Mouse (Mus musculus) heart, embryonic 13.5 days (tissue): ENCODE measurements around the gene Trappc3. TPM values are rescaled to one million over a fixed set of nuclear protein-coding genes. Genes with fewer than 3 reads are reported as not detected.

Experiments
- ATAC-seq: fragments of 200-750 bp; cut with Nextera tagmentation; 2 replicates; pipeline ENCODE4 v1.8.0; 2017; ENCODE audit warnings: moderate TSS enrichment; ENCODE audit not compliant: insufficient number of reproducible peaks, low FRiP score, low TSS enrichment; ENCODE audit errors: extremely low read depth
- H3K27ac ChIP-seq: fragments of 300-500 bp; sonication (generic); replicated peaks from 2 replicates; pipeline ENCODE4 v1.5.1; 2015; ENCODE audit warnings: moderate library complexity, mild to moderate bottlenecking, inconsistent platforms
- H3K27me3 ChIP-seq: fragments of 300-500 bp; sonication (generic); replicated peaks from 2 replicates; pipeline ENCODE4 v1.6.1; 2015; ENCODE audit warnings: mild to moderate bottlenecking, inconsistent platforms
- H3K36me3 ChIP-seq: fragments of 300-500 bp; sonication (generic); 2 replicates; pipeline ENCODE4 v1.6.1; 2015; ENCODE audit warnings: mild to moderate bottlenecking, inconsistent platforms
- H3K4me1 ChIP-seq: fragments of 300-500 bp; sonication (generic); 2 replicates; pipeline ENCODE4 v1.6.1; 2015; ENCODE audit warnings: inconsistent platforms
- H3K4me2 ChIP-seq: fragments of 300-500 bp; sonication (generic); 2 replicates; pipeline ENCODE4 v1.6.1; 2015; ENCODE audit warnings: inconsistent platforms, mild to moderate bottlenecking, moderate library complexity
- H3K4me3 ChIP-seq: fragments of 300-500 bp; sonication (generic); 2 replicates; pipeline ENCODE4 v1.5.1; 2015; ENCODE audit warnings: moderate library complexity, mild to moderate bottlenecking, inconsistent platforms
- H3K9ac ChIP-seq: fragments of 300-500 bp; sonication (generic); 2 replicates; pipeline ENCODE4 v1.6.1; 2015; ENCODE audit warnings: inconsistent platforms, mild to moderate bottlenecking, moderate library complexity
- H3K9me3 ChIP-seq: fragments of 300-500 bp; sonication (generic); 2 replicates; pipeline ENCODE4 v1.6.1; 2016; ENCODE audit warnings: inconsistent platforms
- WGBS: fragments of 180-500 bp; shearing (Covaris S2); methylation state at CpG from one replicate; pipeline ENCODE4 v1.1.7; 2015; ENCODE audit warnings: mixed read lengths; 5-methylcytosine and 5-hydroxymethylcytosine counted together
- polyA plus RNA-seq: library from polyadenylated mRNA; unstranded; fragments of >200 nt; fragmentation: Nextera tagmentation; extraction: Ambion mirVana; gene quantifications from 2 replicates; pipeline ENCODE4 v1.2.1, GENCODE M21; 2015

The Trappc3 gene
- polyA plus RNA-seq, 1 experiment from 2014 or later: 68.5 TPM

DNA sequence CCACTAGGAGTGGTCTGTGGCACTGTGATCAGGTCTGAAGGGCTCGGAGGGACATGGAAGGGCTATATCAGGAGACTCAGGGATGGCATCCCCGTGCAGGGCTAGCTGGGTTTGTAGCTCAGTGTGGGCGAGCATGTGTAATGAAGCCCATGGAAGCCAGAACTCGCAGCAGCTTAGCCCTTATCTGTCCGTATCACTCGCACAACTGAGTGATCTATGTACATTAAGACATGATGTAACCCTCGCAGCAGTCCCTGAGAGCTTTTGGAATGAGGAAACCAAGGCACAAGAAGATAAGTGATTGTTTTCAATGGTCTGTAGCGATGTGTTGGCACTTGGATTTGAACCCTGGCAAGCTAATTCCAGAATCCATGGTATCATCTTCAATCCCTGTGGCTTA is 21.5 kb downstream of the Trappc3 start:
- no peaks in the 10 kb centered on the region for H3K36me3 ChIP-seq
- WGBS: 68% methylated on average over 8 of the region's 8 CpGs
- peaks cover 28% of the 10 kb centered on the region for H3K4me1 ChIP-seq
- no peak overlapping the region for H3K27ac ChIP-seq
- H3K4me3 ChIP-seq: no peak overlapping the region
- no peak overlapping the region for H3K4me2 ChIP-seq
- peaks cover 73% of the 10 kb centered on the region for H3K27me3 ChIP-seq
- H3K9ac ChIP-seq: no peak overlapping the region
- H3K9me3 ChIP-seq: 0 out of 2 replicates have a peak, but pooled peaks cover 3% of the 10 kb centered on the region
- no peak for ATAC-seq

DNA sequence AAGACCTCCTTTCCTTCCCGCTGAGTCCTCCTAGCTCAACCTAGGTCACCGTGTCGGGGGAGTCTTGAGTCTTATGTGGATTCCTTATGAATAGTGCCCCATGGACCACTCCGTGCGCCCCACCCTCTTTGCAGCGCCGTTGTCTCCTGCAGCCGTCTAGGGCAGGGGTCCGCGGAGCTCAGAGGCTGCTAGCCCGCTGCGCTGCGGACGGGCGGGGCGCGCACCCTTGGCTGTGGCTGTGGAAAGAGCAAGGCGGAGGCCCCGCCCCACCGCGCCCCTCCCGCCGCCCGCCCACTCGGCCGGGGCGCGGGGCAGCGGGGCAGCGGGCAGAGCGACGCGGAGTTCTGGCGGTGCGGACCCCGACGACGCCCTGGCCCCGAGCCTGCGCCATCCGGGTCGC is 24.4 kb downstream of the Trappc3 start, which contains the start of gene Col8a2:
TSS of gene Col8a2 (plus strand) at position 302 of the 400 bp plus-strand sequence.
- 0 out of 2 replicates have a peak within 1 kb of the TSS, but pooled peaks have one; percentile 15 for H3K27ac ChIP-seq
- H3K4me3 ChIP-seq: peak within 1 kb of the TSS; percentile 57
- H3K9ac ChIP-seq: peak within 1 kb of the TSS; percentile 79
- H3K4me1 ChIP-seq: peaks cover 31% of the 10 kb centered on the region
- no peak for ATAC-seq
- H3K4me2 ChIP-seq: peak within 1 kb of the TSS; percentile 75
- no peaks in the 10 kb centered on the region for H3K36me3 ChIP-seq
- H3K9me3 ChIP-seq: 0 out of 2 replicates have a peak, but pooled peaks cover 3% of the 10 kb centered on the region
- peaks cover 94% of the 10 kb centered on the region for H3K27me3 ChIP-seq
- WGBS: 1% methylated on average over 40 of the region's 42 CpGs

DNA sequence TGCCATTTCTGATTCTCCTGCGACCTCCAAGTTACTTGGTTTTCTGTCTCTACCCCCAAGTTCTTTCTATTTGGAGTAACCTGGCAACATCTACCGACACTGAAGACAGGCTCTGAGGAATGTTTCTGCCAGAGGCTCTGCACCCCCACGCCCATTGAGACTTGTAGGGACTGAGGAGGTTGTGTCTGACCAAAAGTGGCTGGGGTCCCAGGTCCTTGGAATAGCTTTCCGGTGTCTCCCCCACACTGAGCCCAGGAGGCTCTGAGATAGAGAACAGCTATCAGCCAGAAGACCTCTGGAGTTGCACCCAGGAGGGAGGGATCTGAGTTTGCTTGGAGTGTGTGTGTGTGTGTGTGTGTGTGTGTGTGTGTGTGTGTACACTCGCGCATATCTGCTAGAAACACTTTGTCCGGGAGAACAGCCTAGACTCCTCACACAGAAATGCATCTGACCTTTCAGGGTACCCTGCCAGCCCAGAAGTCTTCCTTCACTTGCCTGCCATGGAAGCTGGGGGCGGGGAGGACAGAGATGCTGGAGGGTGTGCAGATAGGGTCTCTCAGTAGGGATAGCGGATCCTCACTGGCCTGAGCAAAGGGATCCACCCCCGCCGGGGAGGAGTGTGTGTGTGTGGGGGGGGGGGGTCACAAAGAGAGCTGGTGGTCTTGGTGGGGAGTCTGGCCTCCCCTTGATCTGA is 25.3 kb downstream of the Trappc3 start:
- Histone ChIP-seq H3K9me3 (0 out of 2 replicates have a peak, but pooled peaks cover 3% of the 10 kb centered on the region), H3K4me1 (peaks cover 31% of the 10 kb centered on the region), H3K27me3 (peaks cover 91% of the 10 kb centered on the region), H3K36me3 (no peaks in the 10 kb centered on the region), H3K9ac (no peak overlapping the region), H3K4me3 (peak overlapping the region; percentile 57), H3K27ac (0 out of 2 replicates have a peak overlapping the region, but pooled peaks have one; percentile 15), H3K4me2 (peak overlapping the region; percentile 75)
- ATAC-seq: no peak
- 25% methylated on average over 11 of the region's 11 CpGs for WGBS

DNA sequence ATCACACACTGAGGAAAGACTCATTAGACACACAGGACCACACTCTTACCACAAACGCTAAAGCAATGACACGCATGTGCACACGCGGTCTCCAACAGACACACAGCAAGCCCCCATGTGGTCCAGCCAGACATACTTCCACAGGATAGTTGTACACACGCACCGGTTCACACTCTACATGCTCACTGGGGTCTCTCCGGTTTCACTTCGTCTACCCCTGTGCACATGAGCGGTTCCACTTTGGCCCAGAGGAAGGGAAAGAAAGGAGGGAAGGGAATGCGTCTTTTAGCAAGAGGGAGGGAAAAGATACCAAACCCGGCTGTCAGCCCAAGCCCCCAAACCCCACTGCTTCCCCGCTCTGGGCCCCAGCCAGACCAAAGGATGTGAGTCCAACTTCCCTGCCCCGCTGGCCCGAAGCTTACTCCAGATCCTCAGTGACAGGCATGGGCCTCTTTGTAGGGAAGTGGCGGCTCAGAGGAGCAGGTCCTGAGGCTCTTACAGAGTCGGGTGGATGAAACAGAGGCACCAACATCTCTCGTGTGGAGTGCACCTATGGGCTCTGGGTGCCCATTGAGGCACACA is 26.1 kb downstream of the Trappc3 start:
- Histone ChIP-seq H3K9me3 (0 out of 2 replicates have a peak, but pooled peaks cover 3% of the 10 kb centered on the region), H3K4me1 (peaks cover 31% of the 10 kb centered on the region), H3K4me3 (peak overlapping the region; percentile 57), H3K27me3 (peaks cover 84% of the 10 kb centered on the region), H3K4me2 (peak overlapping the region; percentile 75), H3K36me3 (no peaks in the 10 kb centered on the region), H3K27ac (no peak overlapping the region), H3K9ac (0 out of 2 replicates have a peak overlapping the region, but pooled peaks have one; percentile 50)
- ATAC-seq: no peak; the same call in 1 of the 2 replicates
- 31% methylated on average over 17 of the region's 17 CpGs for WGBS

DNA sequence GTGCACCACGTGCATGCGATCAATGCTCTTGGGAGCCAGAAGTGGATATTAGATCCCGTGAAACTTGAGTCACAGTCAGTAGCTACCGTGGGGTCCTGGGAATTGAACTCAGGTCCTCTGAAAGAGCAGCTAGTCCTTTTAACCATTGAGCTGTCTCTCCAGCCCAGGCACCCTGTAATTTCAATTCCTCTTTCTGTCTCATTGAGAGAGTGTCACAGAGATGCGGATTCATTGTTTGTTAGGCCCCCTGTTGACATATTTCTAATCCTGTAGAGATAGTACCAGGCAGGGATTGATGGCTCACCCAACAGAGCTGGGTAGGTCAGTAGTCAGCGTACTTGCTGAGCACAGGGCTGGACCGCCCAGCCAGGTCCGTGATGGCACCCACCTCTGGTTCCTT is 28.2 kb downstream of the Trappc3 start:
- Histone ChIP-seq H3K4me3 (no peak overlapping the region), H3K9me3 (0 out of 2 replicates have a peak, but pooled peaks cover 3% of the 10 kb centered on the region), H3K27ac (no peak overlapping the region), H3K4me1 (peaks cover 31% of the 10 kb centered on the region), H3K36me3 (no peaks in the 10 kb centered on the region), H3K4me2 (no peak overlapping the region), H3K9ac (no peak overlapping the region), H3K27me3 (peaks cover 71% of the 10 kb centered on the region)
- 78% methylated on average over 8 of the region's 8 CpGs for WGBS
- no peak for ATAC-seq

DNA sequence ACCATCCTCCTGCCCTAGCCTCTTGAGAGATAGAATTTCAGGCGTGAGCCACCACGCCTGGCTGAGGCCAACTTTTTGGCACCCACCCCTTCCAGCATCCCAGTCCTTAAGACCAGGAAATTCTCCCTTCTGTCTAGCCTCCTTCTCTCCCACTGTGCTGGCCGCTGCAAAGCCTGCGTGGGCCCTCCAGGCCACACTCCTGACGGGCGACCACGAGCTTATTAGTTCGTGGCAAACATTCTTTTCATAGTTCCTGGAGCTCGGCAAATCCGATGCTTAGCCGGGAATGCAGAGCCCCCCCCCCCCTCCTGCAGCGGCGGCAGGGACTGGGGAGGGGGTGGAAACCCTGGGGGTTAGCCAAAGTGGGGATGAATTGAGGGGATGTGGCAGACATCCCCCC is 29.1 kb downstream of the Trappc3 start:
- ATAC-seq: no peak
- H3K27me3 ChIP-seq: peaks cover 73% of the 10 kb centered on the region

DNA sequence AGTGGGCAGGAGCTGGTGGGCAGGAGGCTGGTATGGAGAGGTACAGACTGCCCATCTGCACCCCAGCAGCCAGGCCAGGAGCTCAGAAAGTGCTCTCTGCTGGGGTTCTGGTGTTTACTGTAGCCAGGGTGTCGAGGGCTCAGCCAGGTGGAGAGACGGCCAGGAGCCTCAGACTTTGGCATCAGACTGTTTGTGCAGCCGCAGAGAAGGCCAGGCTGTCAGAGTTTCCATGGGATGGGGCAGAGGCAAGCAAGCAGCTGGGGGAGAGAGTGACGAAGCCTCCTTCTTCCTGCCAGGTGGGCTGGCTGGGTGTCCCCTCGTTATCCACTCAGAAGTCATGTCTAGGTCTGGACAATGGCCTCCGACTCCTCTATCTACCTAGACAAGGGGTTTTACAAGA is 33.0 kb downstream of the Trappc3 start:
- no peak overlapping the region for H3K9ac ChIP-seq
- no peaks in the 10 kb centered on the region for H3K9me3 ChIP-seq
- H3K27ac ChIP-seq: no peak overlapping the region
- H3K4me2 ChIP-seq: no peak overlapping the region
- no peaks in the 10 kb centered on the region for H3K36me3 ChIP-seq
- H3K27me3 ChIP-seq: peaks cover 68% of the 10 kb centered on the region
- WGBS: 70% methylated on average over 6 of the region's 6 CpGs
- no peak overlapping the region for H3K4me3 ChIP-seq
- no peak for ATAC-seq
- H3K4me1 ChIP-seq: peaks cover 20% of the 10 kb centered on the region

More for the DNA sequence above, 29.1 kb downstream of the Trappc3 start:
- Histone ChIP-seq H3K4me1 (peaks cover 30% of the 10 kb centered on the region), H3K27ac (no peak overlapping the region), H3K9ac (no peak overlapping the region), H3K36me3 (no peaks in the 10 kb centered on the region), H3K4me3 (no peak overlapping the region), H3K4me2 (peak overlapping the region; percentile 25), H3K9me3 (no peaks in the 10 kb centered on the region)
- 25% methylated on average over 13 of the region's 13 CpGs for WGBS

DNA sequence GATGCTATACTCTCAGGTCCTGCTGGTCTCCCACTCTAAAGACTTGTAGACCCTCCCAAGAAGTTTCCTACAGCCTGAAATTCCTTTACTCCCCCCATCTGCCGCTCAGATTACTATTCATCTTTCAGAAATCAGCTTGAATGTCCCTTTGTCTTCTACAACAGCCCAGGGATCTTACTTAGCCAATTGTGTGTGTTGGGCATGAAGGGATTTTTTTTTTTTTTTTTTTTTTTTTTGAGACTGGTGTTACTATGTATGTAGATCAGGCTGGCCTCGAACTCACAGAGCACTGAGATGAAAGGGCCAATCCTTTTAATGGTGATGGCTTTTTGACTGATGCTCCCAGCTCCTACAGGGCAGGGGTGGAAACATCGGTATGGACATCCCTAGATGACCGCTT is 33.8 kb downstream of the Trappc3 start:
- Histone ChIP-seq H3K9ac (no peak overlapping the region), H3K27ac (no peak overlapping the region), H3K4me1 (peaks cover 26% of the 10 kb centered on the region), H3K4me3 (no peak overlapping the region), H3K4me2 (peak overlapping the region; percentile 67; the same call in 1 of the 2 replicates), H3K27me3 (peaks cover 68% of the 10 kb centered on the region), H3K9me3 (no peaks in the 10 kb centered on the region), H3K36me3 (no peaks in the 10 kb centered on the region)
- no peak for ATAC-seq
- 45% methylated on average over 4 of the region's 4 CpGs for WGBS

DNA sequence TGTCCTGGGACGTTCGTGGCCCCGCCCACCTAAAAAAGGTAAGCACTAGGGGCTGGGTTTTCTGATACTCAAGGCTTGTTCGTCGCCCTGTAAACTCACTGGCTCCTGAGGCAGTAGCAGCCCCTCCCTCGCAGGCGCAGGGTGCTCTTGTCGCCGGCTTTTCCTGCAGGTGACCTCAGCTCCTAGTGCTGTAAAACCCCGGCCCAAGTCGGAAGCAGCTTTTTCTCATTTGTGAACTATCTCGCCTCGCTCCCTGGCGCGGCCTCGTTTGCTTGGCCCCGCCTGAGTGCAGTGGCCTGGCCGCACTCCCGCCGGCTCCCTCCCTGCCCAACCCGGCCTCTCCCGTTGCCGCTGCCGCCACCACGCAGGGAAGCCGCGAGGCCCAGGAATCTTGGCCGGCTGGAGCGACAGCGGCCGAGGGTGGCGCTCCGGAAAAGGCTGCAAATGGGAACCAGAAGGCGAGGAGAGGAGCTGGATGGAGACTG is 34.5 kb downstream of the Trappc3 start:
- H3K9me3 ChIP-seq: no peaks in the 10 kb centered on the region
- 1% methylated on average over 34 of the region's 34 CpGs for WGBS
- peaks cover 27% of the 10 kb centered on the region for H3K4me1 ChIP-seq
- peaks cover 68% of the 10 kb centered on the region for H3K27me3 ChIP-seq
- H3K9ac ChIP-seq: peak overlapping the region; percentile 73
- ATAC-seq: 0 out of 2 replicates have a peak, but pooled peaks have one; percentile 21
- peak overlapping the region; percentile 41 for H3K4me3 ChIP-seq
- H3K36me3 ChIP-seq: no peaks in the 10 kb centered on the region
- H3K4me2 ChIP-seq: peak overlapping the region; percentile 67
- H3K27ac ChIP-seq: 0 out of 2 replicates have a peak overlapping the region, but pooled peaks have one; percentile 1

DNA sequence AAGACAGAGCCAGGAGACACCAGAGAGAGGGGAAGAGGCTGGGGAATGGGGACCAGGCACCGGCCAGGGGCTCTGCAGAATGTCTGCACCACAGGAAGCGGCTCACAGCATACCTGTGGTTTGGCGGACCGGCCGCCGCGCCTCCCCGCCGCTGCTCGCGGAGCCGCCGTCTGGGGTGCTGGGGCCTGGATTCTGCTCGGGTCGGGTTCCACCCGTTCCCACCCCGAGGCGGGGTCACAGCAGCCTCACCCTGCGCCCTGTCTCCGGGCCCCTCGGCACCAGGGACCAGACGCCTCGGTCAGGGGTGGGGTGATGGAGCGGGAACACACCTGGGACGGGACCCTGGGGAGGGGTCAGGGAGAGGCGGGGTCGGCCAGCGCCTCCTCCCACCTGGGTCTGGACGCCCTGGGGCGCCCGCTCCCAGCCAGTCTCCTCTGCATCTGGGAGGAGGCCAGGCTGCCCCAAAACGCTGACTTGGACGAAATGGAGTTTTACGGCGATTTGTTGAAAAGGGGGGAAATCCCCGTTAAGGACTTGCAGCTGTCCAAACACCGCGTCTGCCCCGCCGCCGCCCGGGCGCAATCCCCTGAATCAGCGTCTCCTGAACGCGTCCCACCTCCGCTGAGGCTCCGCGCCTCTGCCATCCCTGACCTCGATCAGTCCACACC is 38.9 kb downstream of the Trappc3 start:
- peaks cover 78% of the 10 kb centered on the region for H3K27me3 ChIP-seq
- H3K4me3 ChIP-seq: peak overlapping the region; percentile 47
- WGBS: under 1% methylated on average over 48 of the region's 50 CpGs
- no peaks in the 10 kb centered on the region for H3K36me3 ChIP-seq
- H3K4me2 ChIP-seq: peak overlapping the region; percentile 70
- H3K9me3 ChIP-seq: no peaks in the 10 kb centered on the region
- H3K4me1 ChIP-seq: peaks cover 32% of the 10 kb centered on the region
- peak overlapping the region; percentile 58 for H3K9ac ChIP-seq
- ATAC-seq: no peak
- no peak overlapping the region for H3K27ac ChIP-seq
